Mouse (Mus musculus) right cerebral cortex, adult 18-20 months (tissue): ENCODE data around the gene Hoxa4.

Experiments used
- DNase-seq: peaks from one replicate; pipeline ENCODE4 v3.0.0; 2022; ENCODE audit warnings: mixed read lengths

Gene Hoxa4

GRCm38 (mm10) chr6:52228475-52229465 is 37.2 kb upstream of the Hoxa4 start:
- no peak for DNase-seq

GRCm38 (mm10) chr6:52227470-52228222 is 36.1 kb upstream of the Hoxa4 start:
- no peak for DNase-seq

GRCm38 (mm10) chr6:52226569-52227257 is 35.2 kb upstream of the Hoxa4 start:
- no peak for DNase-seq

GRCm38 (mm10) chr6:52225612-52226568 is 34.3 kb upstream of the Hoxa4 start:
- DNase-seq, result no peak

- DNase-seq, result no peak
Observed at GRCm38 (mm10) chr6:52224895-52225611, 33.5 kb upstream of the Hoxa4 start.

- no peak for DNase-seq
Observed at GRCm38 (mm10) chr6:52223939-52224760, 32.6 kb upstream of the Hoxa4 start.

- DNase-seq, result no peak
Observed at GRCm38 (mm10) chr6:52222729-52223128, 31.2 kb upstream of the Hoxa4 start.

- no peak for DNase-seq
Observed at GRCm38 (mm10) chr6:52221993-52222685, 30.6 kb upstream of the Hoxa4 start.

- peak; percentile 70 for DNase-seq
Observed at GRCm38 (mm10) chr6:52221337-52221992, 29.9 kb upstream of the Hoxa4 start, which contains the start of gene Hoxa7. TSS of gene Hoxa7 (minus strand) at chr6:52221854.

- DNase-seq, result no peak
Observed at GRCm38 (mm10) chr6:52220865-52221310, 29.3 kb upstream of the Hoxa4 start.

GRCm38 (mm10) chr6:52220003-52220864 is 28.7 kb upstream of the Hoxa4 start:
- DNase-seq, result no peak

GRCm38 (mm10) chr6:52219234-52219942 is 27.8 kb upstream of the Hoxa4 start:
- no peak for DNase-seq

- DNase-seq, result no peak
Observed at GRCm38 (mm10) chr6:52218643-52219215, 27.2 kb upstream of the Hoxa4 start.

- DNase-seq, result no peak
Observed at GRCm38 (mm10) chr6:52217895-52218642, 26.5 kb upstream of the Hoxa4 start.

GRCm38 (mm10) chr6:52217459-52217768 is 25.9 kb upstream of the Hoxa4 start:
- no peak for DNase-seq
